Mouse (Mus musculus) stomach, postnatal 0 days (tissue): ENCODE data around the gene S100a16. TPM values are rescaled to one million over a fixed set of nuclear protein-coding genes. Genes with fewer than 3 reads are reported as not detected.

Source experiments
- ATAC-seq: fragments of 200-750 bp; cut with Nextera tagmentation; 2 replicates; pipeline ENCODE4 v1.8.0; 2017; ENCODE audit not compliant: low FRiP score, low TSS enrichment
- DNase-seq: peaks from one replicate; pipeline ENCODE4 v3.0.0-alpha.2; 2016; ENCODE audit warnings: low spot score
- H3K27ac ChIP-seq: fragments of 300-500 bp; sonication (generic); replicated peaks from 2 replicates; pipeline ENCODE4 v1.5.1; 2014; ENCODE audit warnings: mild to moderate bottlenecking, control low read depth
- H3K27me3 ChIP-seq: fragments of 300-500 bp; sonication (generic); 2 replicates; pipeline ENCODE4 v1.6.1; 2014; ENCODE audit warnings: low read length; ENCODE audit not compliant: control insufficient read depth, insufficient read depth
- H3K36me3 ChIP-seq: fragments of 300-500 bp; sonication (generic); 2 replicates; pipeline ENCODE4 v1.6.1; 2014; ENCODE audit warnings: low read length, mixed read lengths; ENCODE audit not compliant: control insufficient read depth, insufficient read depth
- H3K4me1 ChIP-seq: fragments of 300-500 bp; sonication (generic); replicated peaks from 2 replicates; pipeline ENCODE4 v1.6.1; 2014; ENCODE audit warnings: antibody characterized with exemption; ENCODE audit not compliant: control insufficient read depth, insufficient read depth
- H3K4me2 ChIP-seq: fragments of 300-500 bp; sonication (generic); replicated peaks from 2 replicates; pipeline ENCODE4 v1.6.1; 2014; ENCODE audit warnings: low read depth, mild to moderate bottlenecking, control low read depth, moderate library complexity
- H3K4me3 ChIP-seq: fragments of 300-500 bp; sonication (generic); 2 replicates; pipeline ENCODE4 v1.5.1; 2014; ENCODE audit warnings: low read depth, low read length, control low read depth
- H3K9ac ChIP-seq: fragments of 300-500 bp; sonication (generic); 2 replicates; pipeline ENCODE4 v1.6.1; 2014; ENCODE audit warnings: mild to moderate bottlenecking, low read length, control low read depth, mixed read lengths
- H3K9me3 ChIP-seq: fragments of 300-500 bp; sonication (generic); 2 replicates; pipeline ENCODE4 v1.6.1; 2016; ENCODE audit warnings: low read length; ENCODE audit not compliant: control insufficient read depth
- CTCF ChIP-seq: IDR thresholded peaks from 2 replicates; pipeline ENCODE4 v1.5.1; 2016; ENCODE audit warnings: antibody characterized with exemption, low read depth, mild to moderate bottlenecking, moderate library complexity
- EP300 ChIP-seq: optimal IDR thresholded peaks from 2 replicates; pipeline ENCODE3; 2016; ENCODE audit warnings: antibody characterized with exemption
- WGBS: fragments of 180-500 bp; shearing (Covaris S2); extraction: QIAGEN DNeasy Blood & Tissue Kit; methylation state at CpG from one replicate; pipeline ENCODE4 v1.1.7; 2014; 5-methylcytosine and 5-hydroxymethylcytosine counted together
- polyA plus RNA-seq: library from polyadenylated mRNA; unstranded; fragments of >200 nt; fragmentation: Nextera tagmentation; extraction: Ambion mirVana; gene quantifications from 2 replicates; pipeline ENCODE4 v1.2.1, GENCODE M21; 2015

S100a16 gene
- polyA plus RNA-seq, 1 experiment from 2014 or later = 559 TPM

DNA sequence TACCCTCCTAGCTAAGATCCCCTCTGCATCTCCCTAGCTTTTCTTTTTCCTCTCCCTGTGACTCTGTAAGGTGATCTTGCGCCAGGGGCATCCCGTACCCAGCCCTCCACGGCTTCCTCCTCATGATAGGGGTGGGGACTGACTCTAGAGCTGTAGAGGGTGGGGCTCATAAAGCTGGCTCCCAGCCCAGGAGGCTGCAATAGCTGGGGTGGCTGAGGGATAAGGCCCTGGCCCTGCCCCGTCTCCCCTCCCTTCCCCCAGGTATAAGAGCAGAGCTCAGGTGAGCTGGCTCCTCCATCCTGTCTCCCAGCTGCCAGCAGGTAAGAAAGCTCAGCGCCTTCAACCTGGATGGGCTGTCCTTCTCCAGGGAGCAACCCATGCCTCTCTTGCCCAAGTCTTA, 10.5 kb upstream of the S100a16 start, which contains the start of gene S100a14:
TSS of gene S100a14 (plus strand) at position 277 of the 400 bp plus-strand sequence.
- Histone ChIP-seq H3K27ac (peak within 1 kb of the TSS; percentile 88), H3K9ac (peak within 1 kb of the TSS; percentile 51), H3K27me3 (no peaks in the 10 kb centered on the region), H3K9me3 (no peaks in the 10 kb centered on the region), H3K4me1 (no peaks in the 10 kb centered on the region; the same call in 1 of the 2 replicates), H3K36me3 (no peaks in the 10 kb centered on the region), H3K4me2 (peak within 1 kb of the TSS; percentile 46), H3K4me3 (peak within 1 kb of the TSS; percentile 37)
- TF ChIP-seq EP300 (no peak), CTCF (no peak)
- DNase-seq = peak; percentile 82
- whole genome bisulfite sequencing = 31% methylated on average over 5 of the region's 5 CpGs
- peak; percentile 94 for ATAC-seq

DNA sequence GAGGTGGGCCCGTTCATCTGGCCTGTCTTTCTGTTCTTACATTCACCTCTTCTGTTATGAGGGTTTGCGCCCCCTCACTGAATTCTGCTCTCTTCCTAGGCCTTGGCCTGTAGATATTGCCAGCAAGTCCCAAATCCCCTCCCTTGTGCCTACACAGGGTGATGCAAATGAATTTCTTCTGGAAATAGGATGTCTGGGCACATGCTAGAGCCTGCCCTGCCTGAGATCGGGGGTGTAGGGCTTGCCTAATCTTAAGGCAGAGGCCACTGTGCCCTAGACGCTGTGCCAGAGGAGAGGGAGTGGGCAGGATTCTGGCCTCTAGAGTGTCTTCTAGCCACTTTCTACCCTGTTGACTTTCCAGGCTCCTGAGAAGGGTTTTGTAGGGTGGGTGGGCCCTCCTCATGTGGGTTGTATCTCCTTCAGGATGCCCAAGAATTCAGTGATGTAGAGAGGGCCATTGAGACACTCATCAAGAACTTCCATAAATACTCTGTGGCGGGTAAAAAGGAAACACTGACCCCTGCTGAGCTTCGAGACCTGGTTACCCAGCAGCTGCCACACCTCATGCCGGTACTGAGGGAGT, 9.7 kb upstream of the S100a16 start:
- peak overlapping the region; percentile 88 for H3K27ac ChIP-seq
- no peaks in the 10 kb centered on the region for H3K36me3 ChIP-seq
- ATAC-seq (no peak), DNase-seq (no peak)
- 68% methylated on average over 7 of the region's 7 CpGs for WGBS
- no peaks in the 10 kb centered on the region for H3K27me3 ChIP-seq
- no peaks in the 10 kb centered on the region; the same call in 1 of the 2 replicates for H3K4me1 ChIP-seq
- no peaks in the 10 kb centered on the region for H3K9me3 ChIP-seq
- H3K4me3 ChIP-seq = peak overlapping the region; percentile 37
- no peak for TF ChIP-seq CTCF
- TF ChIP-seq EP300 = no peak
- H3K4me2 ChIP-seq = peak overlapping the region; percentile 46
- peak overlapping the region; percentile 51 for H3K9ac ChIP-seq

DNA sequence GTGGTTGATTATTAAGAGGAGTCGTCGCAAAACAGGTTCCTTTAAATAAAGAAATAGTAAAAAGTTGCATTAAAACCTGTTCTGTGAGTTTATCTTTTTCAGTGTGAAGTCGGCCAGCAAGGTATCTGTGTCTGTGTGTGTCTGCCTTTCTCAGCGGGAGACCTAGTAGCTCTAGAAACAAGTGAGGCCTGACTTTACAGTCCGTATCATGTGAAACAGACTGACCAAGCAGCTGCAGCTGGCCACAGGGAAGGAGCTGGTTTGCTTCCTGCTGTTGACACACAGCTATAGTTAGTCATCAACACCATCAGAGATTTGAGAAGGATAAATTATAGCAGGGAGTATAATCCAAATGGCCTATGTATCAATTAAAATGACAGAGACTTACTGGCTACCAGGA, 5.3 kb upstream of the S100a16 start:
- WGBS = 51% methylated on average over 5 of the region's 5 CpGs
- Histone ChIP-seq H3K36me3 (no peaks in the 10 kb centered on the region), H3K27me3 (no peaks in the 10 kb centered on the region), H3K4me2 (no peak overlapping the region), H3K4me1 (no peaks in the 10 kb centered on the region), H3K4me3 (no peak overlapping the region), H3K9me3 (no peaks in the 10 kb centered on the region), H3K27ac (peak overlapping the region; percentile 61; the same call in 1 of the 2 replicates), H3K9ac (no peak overlapping the region)
- DNase-seq = no peak
- no peak for TF ChIP-seq CTCF
- TF ChIP-seq EP300 = no peak
- ATAC-seq = no peak

DNA sequence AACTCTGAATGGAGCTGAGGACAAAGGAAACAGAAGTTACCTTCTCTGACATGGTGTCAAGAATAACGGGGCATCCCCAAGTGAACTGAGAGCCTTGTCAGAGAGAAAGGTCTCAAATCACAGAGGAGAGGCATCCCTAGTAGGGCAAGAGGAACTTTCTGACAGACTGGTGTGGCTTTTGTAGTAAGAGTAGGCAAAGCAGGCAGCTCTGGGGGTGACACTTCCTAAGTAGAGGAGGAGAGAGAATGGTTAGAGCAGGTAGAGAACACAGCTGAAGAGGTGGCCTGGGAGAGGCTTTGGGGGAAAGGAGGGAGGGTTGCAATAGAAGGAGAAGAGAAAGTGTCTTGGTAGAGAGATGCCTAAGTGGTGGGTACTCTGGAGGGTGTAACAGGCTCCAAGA, 1.6 kb upstream of the S100a16 start:
- no peak overlapping the region for H3K9ac ChIP-seq
- ATAC-seq (no peak), DNase-seq (no peak)
- 70% methylated on average over 1 of the region's 1 CpGs for WGBS
- no peak overlapping the region for H3K4me2 ChIP-seq
- no peaks in the 10 kb centered on the region for H3K4me1 ChIP-seq
- no peaks in the 10 kb centered on the region for H3K27me3 ChIP-seq
- TF ChIP-seq EP300 (no peak), CTCF (no peak)
- H3K9me3 ChIP-seq = no peaks in the 10 kb centered on the region
- H3K27ac ChIP-seq = no peak overlapping the region
- H3K4me3 ChIP-seq = no peak overlapping the region
- no peaks in the 10 kb centered on the region for H3K36me3 ChIP-seq

DNA sequence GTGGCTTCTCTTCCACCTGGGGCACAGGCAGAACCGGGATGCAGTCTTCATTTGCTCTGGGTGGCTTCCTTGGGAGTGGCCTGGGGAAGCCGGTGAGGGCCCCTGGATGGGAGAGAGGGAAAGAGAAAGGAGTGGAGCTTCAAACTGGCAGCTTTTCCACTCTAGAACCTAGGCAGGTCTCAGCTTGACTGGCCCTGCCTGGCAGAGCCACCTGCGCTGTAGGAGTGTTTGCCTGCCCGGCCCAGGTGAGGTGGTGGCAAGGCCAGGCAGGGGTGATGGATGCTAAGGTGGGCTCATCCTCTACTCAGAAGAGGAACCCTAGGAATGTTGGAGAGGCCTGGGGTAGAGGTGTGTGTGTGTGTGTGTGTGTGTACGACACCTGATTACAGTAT, 847 bp downstream of the S100a16 start:
- ATAC-seq (peak; percentile 54), DNase-seq (no peak)
- Histone ChIP-seq H3K27ac (peak overlapping the region; percentile 95), H3K27me3 (no peaks in the 10 kb centered on the region), H3K36me3 (no peaks in the 10 kb centered on the region), H3K4me3 (peak overlapping the region; percentile 46), H3K4me1 (no peaks in the 10 kb centered on the region), H3K9me3 (no peaks in the 10 kb centered on the region), H3K4me2 (peak overlapping the region; percentile 68), H3K9ac (peak overlapping the region; percentile 63)
- 56% methylated on average over 5 of the region's 5 CpGs for WGBS
- TF ChIP-seq CTCF (no peak), EP300 (no peak)

DNA sequence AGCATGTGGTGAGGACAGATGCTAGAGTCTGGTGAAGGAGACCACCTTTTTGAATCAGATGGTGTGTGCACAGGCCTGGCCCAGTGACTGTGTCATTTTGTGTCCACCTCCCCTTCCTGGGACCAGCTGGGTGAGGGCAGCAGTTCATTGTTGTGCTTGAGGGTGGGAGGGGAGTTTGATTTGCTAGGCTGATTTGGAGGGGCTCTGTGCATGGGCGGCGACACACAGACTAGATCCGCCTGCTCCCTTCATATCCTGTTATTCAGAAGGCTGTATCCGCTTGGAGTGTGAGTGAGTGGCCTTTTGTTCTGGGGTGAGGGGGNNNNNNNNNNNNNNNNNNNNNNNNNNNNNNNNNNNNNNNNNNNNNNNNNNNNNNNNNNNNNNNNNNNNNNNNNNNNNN, 3.9 kb downstream of the S100a16 start:
- no peaks in the 10 kb centered on the region for H3K9me3 ChIP-seq
- H3K27ac ChIP-seq = peak overlapping the region; percentile 74
- no peaks in the 10 kb centered on the region for H3K27me3 ChIP-seq
- 54% methylated on average over 4 of the region's 4 CpGs for WGBS
- no peaks in the 10 kb centered on the region for H3K36me3 ChIP-seq
- H3K9ac ChIP-seq = peak overlapping the region; percentile 38
- H3K4me3 ChIP-seq = peak overlapping the region; percentile 17; the same call in 1 of the 2 replicates
- no peak for TF ChIP-seq EP300
- ATAC-seq (peak; percentile 35; the same call in 1 of the 2 replicates), DNase-seq (no peak)
- no peaks in the 10 kb centered on the region for H3K4me1 ChIP-seq
- peak overlapping the region; percentile 36 for H3K4me2 ChIP-seq
